24 mouse cellular contexts compared by ENCODE assay signal in genomic region chr9:13856247-13856646, GRCm38 (mm10). TPM values are rescaled to one million over a fixed set of nuclear protein-coding genes. Genes with fewer than 3 reads are reported as not detected.
DNase-seq lines count a peak whose midpoint lies in the region; ATAC-seq and TF ChIP-seq lines count a peak whose summit lies in the region.
"Had no signal": no experiment of that assay in that cellular context is flagged by ENCODE, and none has a peak within 500 bp of the region (broad histone marks: within the 10 kb centered on the region; RNA-seq: fewer than 3 reads in every experiment).

No protein-coding gene starts in this region.

- no peaks in the 10 kb centered on the region for H3K4me1 ChIP-seq in kidney, embryonic 14.5 days (ENCODE audit: control insufficient read depth, insufficient read depth, low read length)
- no peaks in the 10 kb centered on the region for H3K4me1 ChIP-seq in forebrain, postnatal 0 days (ENCODE audit: insufficient read depth)
- H3K4me1 ChIP-seq: embryonic facial prominence, embryonic 12.5 days; forebrain, embryonic 13.5 days; forebrain, embryonic 15.5 days had no signal

- no peak overlapping the region for H3K4me2 ChIP-seq in kidney, embryonic 14.5 days (replicated peaks; ENCODE audit: low read depth, low read length)
- no peak overlapping the region for H3K4me2 ChIP-seq in forebrain, postnatal 0 days (ENCODE audit: low read depth)
- H3K4me2 ChIP-seq: embryonic facial prominence, embryonic 12.5 days; forebrain, embryonic 13.5 days; forebrain, embryonic 15.5 days had no signal

- H3K9me3 ChIP-seq in kidney, embryonic 14.5 days (ENCODE audit: control insufficient read depth, low read length) = no peaks in the 10 kb centered on the region
- no peaks in the 10 kb centered on the region for H3K9me3 ChIP-seq in forebrain, postnatal 0 days (ENCODE audit: low read length)
- H3K9me3 ChIP-seq: embryonic facial prominence, embryonic 10.5 days; embryonic facial prominence, embryonic 12.5 days; forebrain, embryonic 13.5 days; forebrain, embryonic 15.5 days; G1E had no signal

- no peak for ATAC-seq in kidney, embryonic 14.5 days (ENCODE audit: low FRiP score, low TSS enrichment)
- no peak for ATAC-seq in forebrain, postnatal 0 days
- ATAC-seq: forebrain, embryonic 13.5 days; forebrain, embryonic 15.5 days; Patski had no signal

- no peak overlapping the region for H3K27ac ChIP-seq in kidney, embryonic 14.5 days (ENCODE audit: low read depth, low read length)
- H3K27ac ChIP-seq in forebrain, postnatal 0 days (ENCODE audit: low read depth, low read length) = no peak overlapping the region
- H3K27ac ChIP-seq: embryonic facial prominence, embryonic 10.5 days; embryonic facial prominence, embryonic 12.5 days; forebrain, embryonic 13.5 days; forebrain, embryonic 15.5 days had no signal

- no peaks in the 10 kb centered on the region for H3K36me3 ChIP-seq in kidney, embryonic 14.5 days (ENCODE audit: control insufficient read depth, insufficient read depth, low read length)
- no peaks in the 10 kb centered on the region for H3K36me3 ChIP-seq in forebrain, postnatal 0 days (ENCODE audit: insufficient read depth)
- H3K36me3 ChIP-seq: embryonic facial prominence, embryonic 10.5 days; embryonic facial prominence, embryonic 12.5 days; forebrain, embryonic 15.5 days had no signal

- 46% methylated on average over 1 of the region's 1 CpGs for WGBS in kidney, embryonic 14.5 days
- WGBS in forebrain, postnatal 0 days = 67% methylated on average over 1 of the region's 1 CpGs

- no peaks in the 10 kb centered on the region for H3K27me3 ChIP-seq in kidney, embryonic 14.5 days (ENCODE audit: control insufficient read depth, insufficient read depth, low read length)
- no peaks in the 10 kb centered on the region for H3K27me3 ChIP-seq in forebrain, postnatal 0 days (ENCODE audit: insufficient read depth, low read length)
- H3K27me3 ChIP-seq: CH12.LX; embryonic facial prominence, embryonic 12.5 days; forebrain, embryonic 13.5 days; forebrain, embryonic 15.5 days; Patski had no signal

- no peak overlapping the region for H3K9ac ChIP-seq in kidney, embryonic 14.5 days (ENCODE audit: low read depth, low read length)
- H3K9ac ChIP-seq in forebrain, postnatal 0 days = no peak overlapping the region
- H3K9ac ChIP-seq: embryonic facial prominence, embryonic 12.5 days; forebrain, embryonic 13.5 days; forebrain, embryonic 15.5 days had no signal

- DNase-seq in kidney, adult 11 months = peak; percentile 4
- DNase-seq in kidney, adult 9 months = peak; percentile 42
- DNase-seq in kidney, postnatal 25 days = no peak
- peak; percentile 15 to 26 for DNase-seq in kidney, postnatal 36 days
- no peak for DNase-seq in kidney, postnatal 10 days
- DNase-seq in A20 (ENCODE audit: low read depth, low spot score) = peak; percentile 55
- DNase-seq in forebrain, postnatal 0 days = no peak
- DNase-seq: adrenal gland, adult 8-10 months; adrenal gland, postnatal 14 days; adrenal gland, postnatal 36 days; B cell, adult 2 months; cerebellum, adult 11-12 months; cerebellum, adult 2 months; cerebellum, adult 9-10 months; cerebellum, postnatal 10 days; cerebellum, postnatal 25 days had no signal

- H3K4me3 ChIP-seq in kidney, embryonic 14.5 days (ENCODE audit: low read length) = no peak overlapping the region
- H3K4me3 ChIP-seq in forebrain, postnatal 0 days (ENCODE audit: low read depth, low read length) = no peak overlapping the region
- H3K4me3 ChIP-seq: embryonic facial prominence, embryonic 10.5 days; embryonic facial prominence, embryonic 12.5 days; forebrain, embryonic 13.5 days; forebrain, embryonic 15.5 days had no signal

- no peak for TF ChIP-seq CTCF in forebrain, postnatal 0 days (IDR thresholded peaks at IDR 0.05; ENCODE audit: low read depth)

RNA-seq across cellular contexts. Expression of gene Fam76b, which starts 28.7 kb away (rescaled TPM):
- 26.6 and 34.0 TPM in 2 replicates for polyA plus RNA-seq in kidney, embryonic 14.5 days (2014; fragmentation: Nextera tagmentation; extraction: Ambion mirVana)
- 34.8 and 43.1 TPM in 2 replicates for total RNA-seq in forebrain, postnatal 0 days (2014; rRNA removed)
- 12.3 and 13.3 TPM in 2 replicates for polyA plus RNA-seq in forebrain, postnatal 0 days (2015; fragmentation: Nextera tagmentation; extraction: Ambion mirVana)

RNA-seq across cellular contexts. Expression of gene Cep57, which starts 29.3 kb away (rescaled TPM):
- 66.4 and 69.8 TPM in 2 replicates for polyA plus RNA-seq in kidney, embryonic 14.5 days (2014; fragmentation: Nextera tagmentation; extraction: Ambion mirVana)
- total RNA-seq in forebrain, postnatal 0 days (2014; rRNA removed) = 31.9 and 33.2 TPM in 2 replicates
- polyA plus RNA-seq in forebrain, postnatal 0 days (2015; fragmentation: Nextera tagmentation; extraction: Ambion mirVana) = 39.9 and 40.8 TPM in 2 replicates

Comparison
In these comparisons a context has a peak if more than half of its experiments do, and no peak if none do; other contexts are left out.
1. DNase-seq: peak in kidney, adult 11 months (single experiment), kidney, adult 9 months (single experiment), kidney, postnatal 36 days (2 of 2) and A20 (single experiment); none in kidney, postnatal 25 days (0 of 2), kidney, postnatal 10 days (single experiment) and forebrain, postnatal 0 days (single experiment).